Mouse (Mus musculus) CH12.LX (cell line): ENCODE results near the gene Slc35d2. TPM values are rescaled to one million over a fixed set of nuclear protein-coding genes. Genes with fewer than 3 reads are reported as not detected.
"Not testable (repeated sequence)": the region's sequence is repeated elsewhere in the genome, so short reads cannot be mapped to it uniquely, and the experiment has no call there.

Experiments
- DNase-seq: peaks from one replicate; pipeline ENCODE4 v3.0.0-alpha.2; 2013; ENCODE audit errors: extremely low read depth
- H3K27ac ChIP-seq: 2 replicates; pipeline ENCODE4 v1.5.1; 2012; ENCODE audit warnings: low read depth, mild to moderate bottlenecking, control low read depth, moderate library complexity; ENCODE audit not compliant: insufficient read depth
- H3K27me3 ChIP-seq: replicated peaks from 2 replicates; pipeline ENCODE3; 2012; ENCODE audit warnings: inconsistent platforms
- H3K36me3 ChIP-seq, 2 experiments: replicated peaks in 1 of 2; 2 replicates each; pipeline versions ENCODE3 to v1.6.1; 2012; ENCODE audit warnings: inconsistent platforms in 1 of 2, low read length in 1 of 2, mild to moderate bottlenecking in 1 of 2, mixed read lengths in 1 of 2, moderate library complexity in 1 of 2; ENCODE audit not compliant: control insufficient read depth in 1 of 2, insufficient read depth in 1 of 2
- H3K4me1 ChIP-seq, 2 experiments: 2 replicates each; pipeline ENCODE4 v1.6.1; 2012; ENCODE audit warnings: inconsistent platforms in 1 of 2, moderate library complexity in 1 of 2; ENCODE audit not compliant: insufficient read depth in 2 of 2, control insufficient read depth in 1 of 2
- H3K4me2 ChIP-seq: 2 replicates; pipeline ENCODE4 v1.6.1; 2012; ENCODE audit warnings: low read depth, mild to moderate bottlenecking, control low read depth; ENCODE audit not compliant: poor library complexity, insufficient read depth, severe bottlenecking
- H3K4me3 ChIP-seq, 3 experiments: fragments of 150-350 bp in 1 of 3; sonication (generic) in 1 of 3; replicated peaks in 1 of 3; 2 replicates each; pipeline versions ENCODE3 to v1.5.1; 2011 to 2012; ENCODE audit warnings: low read depth in 2 of 3, low read length in 2 of 3, mild to moderate bottlenecking in 2 of 3, moderate library complexity in 2 of 3, control low read depth in 1 of 3, improper control_type of control experiment in 1 of 3, inconsistent platforms in 1 of 3, mixed read lengths in 1 of 3; ENCODE audit not compliant: poor library complexity in 1 of 3
- H3K79me2 ChIP-seq: replicated peaks from 2 replicates; pipeline ENCODE4 v1.6.1; 2012; ENCODE audit warnings: mild to moderate bottlenecking, moderate library complexity; ENCODE audit not compliant: control insufficient read depth, poor library complexity, insufficient read depth, severe bottlenecking; ENCODE audit errors: extremely low read depth
- H3K9ac ChIP-seq: 2 replicates; pipeline ENCODE4 v1.6.1; 2012; ENCODE audit warnings: low read depth, mild to moderate bottlenecking, control low read depth, moderate library complexity; ENCODE audit not compliant: insufficient read depth
- H3K9me3 ChIP-seq: replicated peaks from 2 replicates; pipeline ENCODE3; 2012; ENCODE audit warnings: low read length, inconsistent platforms, mixed read lengths
- E2F4 ChIP-seq: IDR thresholded peaks from 2 replicates; pipeline ENCODE4 v1.6.1; 2011; ENCODE audit warnings: low read depth, low read length, improper control_type of control experiment; ENCODE audit not compliant: insufficient replicate concordance
- ELF1 ChIP-seq: IDR thresholded peaks from 2 replicates; pipeline ENCODE4 v1.6.1; 2014; ENCODE audit warnings: low read depth, mild to moderate bottlenecking, inconsistent platforms, low read length, improper control_type of control experiment
- EP300 ChIP-seq: IDR thresholded peaks from 2 replicates; pipeline ENCODE4 v1.6.1; 2011; ENCODE audit warnings: low read length, improper control_type of control experiment
- ETS1 ChIP-seq: conservative IDR thresholded peaks from 2 replicates; pipeline ENCODE4 v1.6.1; 2012; ENCODE audit warnings: low read depth, mild to moderate bottlenecking, inconsistent platforms, low read length, improper control_type of control experiment, moderate library complexity
- GABPA ChIP-seq: IDR thresholded peaks from 2 replicates; pipeline ENCODE4 v1.6.1; 2012; ENCODE audit warnings: low read depth, low read length, improper control_type of control experiment, inconsistent platforms; ENCODE audit not compliant: insufficient replicate concordance
- HCFC1 ChIP-seq: IDR thresholded peaks from 2 replicates; pipeline ENCODE4 v1.6.1; 2012; ENCODE audit warnings: low read depth, mild to moderate bottlenecking, inconsistent platforms, low read length, improper control_type of control experiment
- IRF4 ChIP-seq: IDR thresholded peaks from 2 replicates; pipeline ENCODE4 v1.6.1; 2014; ENCODE audit warnings: low read depth, mild to moderate bottlenecking, inconsistent platforms, low read length, improper control_type of control experiment
- JUND ChIP-seq: conservative IDR thresholded peaks from 2 replicates; pipeline ENCODE4 v1.6.1; 2011; ENCODE audit warnings: low read depth, low read length, improper control_type of control experiment
- MAFK ChIP-seq: IDR thresholded peaks from 2 replicates; pipeline ENCODE4 v1.6.1; 2011; ENCODE audit warnings: low read length, improper control_type of control experiment; ENCODE audit not compliant: insufficient replicate concordance
- MAX ChIP-seq: IDR thresholded peaks from 2 replicates; pipeline ENCODE4 v1.6.1; 2011; ENCODE audit warnings: low read length, improper control_type of control experiment
- MEF2A ChIP-seq: IDR thresholded peaks from 2 replicates; pipeline ENCODE4 v1.6.1; 2014; ENCODE audit warnings: low read depth, mild to moderate bottlenecking, inconsistent platforms, low read length, improper control_type of control experiment, borderline replicate concordance
- MXI1 ChIP-seq: IDR thresholded peaks from 2 replicates; pipeline ENCODE4 v1.6.1; 2011; ENCODE audit warnings: mild to moderate bottlenecking, low read depth, low read length, improper control_type of control experiment
- MYC ChIP-seq: IDR thresholded peaks from 2 replicates; pipeline ENCODE4 v1.6.1; 2011; ENCODE audit warnings: low read depth, mild to moderate bottlenecking, improper control_type of control experiment, low read length
- PAX5 ChIP-seq: IDR thresholded peaks from 2 replicates; pipeline ENCODE4 v1.6.1; 2012; ENCODE audit warnings: low read length, inconsistent platforms, mixed read lengths
- POLR2A ChIP-seq: IDR thresholded peaks from 2 replicates; pipeline ENCODE4 v1.6.1; 2011; ENCODE audit warnings: low read depth, mild to moderate bottlenecking, improper control_type of control experiment, low read length
- RAD21 ChIP-seq: IDR thresholded peaks from 2 replicates; pipeline ENCODE4 v1.6.1; 2011; ENCODE audit warnings: low read depth, mild to moderate bottlenecking, low read length, improper control_type of control experiment, moderate library complexity
- RCOR1 ChIP-seq: conservative IDR thresholded peaks from 2 replicates; pipeline ENCODE4 v1.6.1; 2012; ENCODE audit warnings: low read depth, mild to moderate bottlenecking, inconsistent platforms, low read length, improper control_type of control experiment
- SIN3A ChIP-seq: IDR thresholded peaks from 2 replicates; pipeline ENCODE4 v1.6.1; 2012; ENCODE audit warnings: low read length, improper control_type of control experiment, inconsistent platforms
- TBP ChIP-seq: conservative IDR thresholded peaks from 2 replicates; pipeline ENCODE4 v1.6.1; 2011; ENCODE audit warnings: low read depth, low read length, improper control_type of control experiment
- UBTF ChIP-seq: IDR thresholded peaks from 2 replicates; pipeline ENCODE4 v1.6.1; 2012; ENCODE audit warnings: low read depth, mild to moderate bottlenecking, inconsistent platforms, low read length, improper control_type of control experiment, moderate library complexity
- USF2 ChIP-seq: conservative IDR thresholded peaks from 2 replicates; pipeline ENCODE4 v1.6.1; 2011; ENCODE audit warnings: low read depth, low read length, improper control_type of control experiment
- ZKSCAN1 ChIP-seq: IDR thresholded peaks from 2 replicates; pipeline ENCODE4 v1.6.1; 2012; ENCODE audit warnings: low read depth, inconsistent platforms, low read length, improper control_type of control experiment, borderline replicate concordance
- ZMIZ1 ChIP-seq: IDR thresholded peaks from 2 replicates; pipeline ENCODE4 v1.6.1; 2012; ENCODE audit warnings: low read depth, mild to moderate bottlenecking, inconsistent platforms, low read length, improper control_type of control experiment
- ZNF384 ChIP-seq: IDR thresholded peaks from 2 replicates; pipeline ENCODE4 v1.6.1; 2012; ENCODE audit warnings: low read depth, low read length, improper control_type of control experiment, inconsistent platforms
- dilution Hi-C: fragments of 300-500 bp; cut with MboI; formaldehyde crosslinking; loops from 2 replicates; pipeline ENCODE4 v1.14.3; 2020; ENCODE audit warnings: low sequenced_read_pairs; ENCODE audit not compliant: extremely low pct_unique_long_range_greater_than_20kb, extremely low pct_ligation_motif_present
- in situ Hi-C: fragments of 300-500 bp; cut with MboI; formaldehyde crosslinking; loops from 3 replicates; pipeline ENCODE4 v1.14.3; 2019; ENCODE audit warnings: low sequenced_read_pairs, low pct_ligation_motif_present, low pct_unique_long_range_greater_than_20kb, mixed read lengths
- polyA plus RNA-seq: library from polyadenylated mRNA; unstranded; fragments of >175 nt; gene quantifications from 2 replicates; pipeline ENCODE4 v1.2.1, GENCODE M21; 2012; ENCODE audit warnings: low read depth; ENCODE audit not compliant: insufficient read length
- total RNA-seq, 2 experiments: library from RNA; depleted of rRNA; stranded (reverse); fragments of 300-350 nt in 1 of 2; fragments of >200 nt in 1 of 2; gene quantifications; 2 replicates each; pipeline ENCODE4 v1.2.3; 2012 to 2014

Slc35d2 gene
- total and polyA plus RNA-seq, 3 experiments, result 10.3 to 19.4 (median 17.2) TPM

DNA sequence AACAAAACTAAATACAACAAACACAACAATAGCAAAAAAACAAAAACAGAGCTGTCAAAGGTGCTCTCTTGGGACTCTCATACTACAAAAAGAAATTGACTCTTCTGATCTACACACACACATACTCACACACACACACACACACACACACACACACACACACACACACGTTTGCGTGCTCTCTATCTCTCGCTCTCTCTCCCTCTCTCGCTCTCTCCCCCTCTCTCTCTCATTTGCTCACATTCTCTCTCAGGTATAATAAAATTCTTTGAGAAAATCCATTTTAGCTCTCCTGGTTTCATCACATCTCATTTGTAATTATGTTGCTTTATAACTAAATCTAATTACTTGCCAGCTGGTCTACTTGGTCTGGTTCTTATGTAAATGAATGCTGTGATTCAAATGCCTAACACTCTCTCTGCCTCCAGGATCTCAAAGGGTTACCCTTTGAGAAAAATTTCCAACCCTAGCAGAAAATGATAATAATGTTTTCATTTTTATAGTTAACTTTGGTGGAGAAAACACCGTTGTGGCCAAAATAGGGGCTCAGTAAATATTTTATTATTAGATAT lies 68.1 kb downstream of the Slc35d2 start:
- H3K36me3 ChIP-seq, result no peaks in the 10 kb centered on the region
- H3K4me1 ChIP-seq, result peaks cover 0 to 3% of the 10 kb centered on the region in 2 experiments; a peak in 1 of 4 replicates
- no peak overlapping the region for H3K4me3 ChIP-seq
- H3K4me2 ChIP-seq, result no peak overlapping the region
- no peak overlapping the region for H3K27ac ChIP-seq
- H3K27me3 ChIP-seq, result no peaks in the 10 kb centered on the region
- in situ Hi-C loops (no loop called here), dilution Hi-C loops (no loop called here)
- no peaks in the 10 kb centered on the region for H3K79me2 ChIP-seq
- TF ChIP-seq MXI1 (no peak), ETS1 (no peak), HCFC1 (no peak), SIN3A (no peak), IRF4 (no peak), POLR2A (no peak), EP300 (no peak), GABPA (no peak), MYC (no peak), MEF2A (no peak), UBTF (no peak), PAX5 (no peak), MAFK (no peak), RCOR1 (no peak), ZMIZ1 (no peak), MAX (no peak), ZNF384 (no peak)
- no peaks in the 10 kb centered on the region for H3K9me3 ChIP-seq
- no peak overlapping the region for H3K9ac ChIP-seq
- no peak for DNase-seq

DNA sequence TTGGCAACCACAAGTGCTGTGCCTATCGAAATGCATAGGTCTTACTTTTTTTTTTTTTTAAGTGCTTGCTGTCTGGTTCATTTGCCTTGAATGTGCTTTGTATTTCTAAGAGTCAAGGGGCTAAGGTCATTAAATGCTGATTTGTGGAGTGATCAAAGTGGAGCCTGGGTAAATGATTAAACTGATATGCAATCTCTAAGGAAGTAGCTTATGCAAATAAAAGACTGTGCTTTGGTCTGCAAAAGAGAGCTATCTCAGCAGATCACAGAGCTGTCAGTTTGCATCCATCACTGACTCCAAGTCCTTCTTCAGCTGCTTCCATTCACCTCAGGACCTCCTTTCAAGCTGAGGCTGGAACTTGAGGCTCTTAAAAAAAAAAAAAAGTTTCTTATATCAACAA lies 75.2 kb downstream of the Slc35d2 start:
- Histone ChIP-seq H3K36me3 (no peaks in the 10 kb centered on the region), H3K27me3 (no peaks in the 10 kb centered on the region), H3K4me3 (no peak overlapping the region), H3K79me2 (no peaks in the 10 kb centered on the region), H3K4me2 (no peak overlapping the region), H3K4me1 (no peaks in the 10 kb centered on the region), H3K9ac (no peak overlapping the region), H3K9me3 (peaks cover 9% of the 10 kb centered on the region), H3K27ac (no peak overlapping the region)
- TF ChIP-seq GABPA (no peak), RCOR1 (no peak), RAD21 (no peak), MYC (no peak), ZKSCAN1 (no peak), JUND (no peak), TBP (no peak), MAFK (no peak), HCFC1 (no peak), E2F4 (no peak), USF2 (no peak), ETS1 (no peak), ELF1 (no peak)
- in situ Hi-C loops, result no loop called here
- DNase-seq, result no peak
- dilution Hi-C loops, result no loop called here

DNA sequence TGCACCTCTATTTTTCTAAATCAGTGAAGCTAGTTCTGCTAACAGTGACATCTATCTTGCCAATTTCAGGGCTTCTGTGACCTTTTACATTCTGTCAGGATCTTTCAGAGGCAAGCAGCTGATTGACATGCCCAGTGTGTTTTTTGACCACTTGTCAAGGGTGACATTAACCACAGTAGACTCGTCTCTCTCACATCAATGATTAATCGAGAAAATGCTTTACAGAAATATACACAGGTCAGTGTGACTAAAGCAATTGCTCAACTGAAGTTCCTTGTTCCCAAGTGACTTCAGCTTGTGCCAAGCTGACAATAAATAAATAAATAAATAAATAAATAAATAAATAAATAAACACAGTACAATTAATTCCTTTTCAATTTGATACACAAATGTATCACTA lies 76.9 kb downstream of the Slc35d2 start:
- H3K27me3 ChIP-seq, in situ Hi-C loops, H3K4me1 ChIP-seq, H3K27ac ChIP-seq, DNase-seq, H3K9ac ChIP-seq, H3K36me3 ChIP-seq, H3K9me3 ChIP-seq, H3K4me3 ChIP-seq, H3K79me2 ChIP-seq, dilution Hi-C loops, H3K4me2 ChIP-seq: not testable (repeated sequence)
